9 mouse cellular contexts compared by ENCODE assay signal in genomic region chr14:115092952-115093351, GRCm38 (mm10). TPM values are rescaled to one million over a fixed set of nuclear protein-coding genes. Genes with fewer than 3 reads are reported as not detected.
DNase-seq lines count a peak whose midpoint lies in the region; ATAC-seq lines count a peak whose summit lies in the region.
"Had no signal": no experiment of that assay in that cellular context is flagged by ENCODE, and none has a peak within 500 bp of the region (broad histone marks: within the 10 kb centered on the region; RNA-seq: fewer than 3 reads in every experiment).

No protein-coding gene starts in this region.

- H3K9ac ChIP-seq in limb, embryonic 15.5 days = no peak overlapping the region
- no peak overlapping the region for H3K9ac ChIP-seq in stomach, embryonic 14.5 days (replicated peaks; ENCODE audit: low read depth, low read length)

- peak overlapping the region; percentile 91 for H3K4me3 ChIP-seq in megakaryocyte, embryonic 14.5 days (replicated peaks)
- peak overlapping the region; percentile 68 for H3K4me3 ChIP-seq in limb, embryonic 15.5 days
- H3K4me3 ChIP-seq in stomach, embryonic 14.5 days (ENCODE audit: low read depth, low read length) = peak overlapping the region; percentile 58

- no peaks in the 10 kb centered on the region; the same call in 1 of the 2 replicates for H3K9me3 ChIP-seq in megakaryocyte, embryonic 14.5 days
- H3K9me3 ChIP-seq in limb, embryonic 15.5 days = no peaks in the 10 kb centered on the region
- H3K9me3 ChIP-seq in stomach, embryonic 14.5 days (ENCODE audit: control insufficient read depth, low read depth, low read length) = no peaks in the 10 kb centered on the region

- peak; percentile 14 for DNase-seq in embryo, embryonic 9.5 days (ENCODE audit: extremely low spot score)
- no peak for DNase-seq in embryo, embryonic 10.5 days (ENCODE audit: low spot score)
- DNase-seq in right cerebral cortex, postnatal 10 days (ENCODE audit: low spot score in 2 of 2) = no peak
- no peak for DNase-seq in ovary, postnatal 36 days (ENCODE audit: low spot score)
- DNase-seq: cerebellum, postnatal 25 days had no signal

- H3K27ac ChIP-seq in limb, embryonic 15.5 days = no peak overlapping the region
- no peak overlapping the region for H3K27ac ChIP-seq in stomach, embryonic 14.5 days (ENCODE audit: low read length)

- 25% methylated on average over 6 of the region's 6 CpGs for WGBS in limb, embryonic 15.5 days
- WGBS in stomach, embryonic 14.5 days = 26% methylated on average over 6 of the region's 6 CpGs

- peaks cover 16% of the 10 kb centered on the region for H3K4me1 ChIP-seq in megakaryocyte, embryonic 14.5 days
- H3K4me1 ChIP-seq in limb, embryonic 15.5 days = peaks cover 10% of the 10 kb centered on the region
- H3K4me1 ChIP-seq in stomach, embryonic 14.5 days (ENCODE audit: control insufficient read depth, insufficient read depth, low read length) = no peaks in the 10 kb centered on the region

- no peak for ATAC-seq in megakaryocyte, adult 5-6 weeks (ENCODE audit: poor library complexity, severe bottlenecking)
- no peak for ATAC-seq in limb, embryonic 15.5 days (ENCODE audit: insufficient number of reproducible peaks, low FRiP score, low TSS enrichment, low read depth)
- ATAC-seq in stomach, embryonic 14.5 days (ENCODE audit: insufficient number of reproducible peaks, insufficient read depth, low FRiP score, low read depth) = no peak

- H3K4me2 ChIP-seq in limb, embryonic 15.5 days = peak overlapping the region; percentile 96
- peak overlapping the region; percentile 91 for H3K4me2 ChIP-seq in stomach, embryonic 14.5 days (replicated peaks; ENCODE audit: low read depth, low read length)

- H3K27me3 ChIP-seq in megakaryocyte, embryonic 14.5 days (replicated peaks) = peaks cover 40% of the 10 kb centered on the region
- H3K27me3 ChIP-seq in limb, embryonic 15.5 days = peaks cover 29% of the 10 kb centered on the region
- peaks cover 13% of the 10 kb centered on the region for H3K27me3 ChIP-seq in stomach, embryonic 14.5 days (ENCODE audit: control insufficient read depth, insufficient read depth, low read length)

- H3K36me3 ChIP-seq in megakaryocyte, embryonic 14.5 days (replicated peaks; ENCODE audit: low read length) = no peaks in the 10 kb centered on the region
- no peaks in the 10 kb centered on the region for H3K36me3 ChIP-seq in limb, embryonic 15.5 days
- no peaks in the 10 kb centered on the region for H3K36me3 ChIP-seq in stomach, embryonic 14.5 days (ENCODE audit: control insufficient read depth, insufficient read depth, low read length)

RNA-seq across cellular contexts. Expression of gene Gpc5, which starts 0.9 kb away (rescaled TPM):
- polyA plus RNA-seq in megakaryocyte, embryonic 14.5 days (2012; ENCODE audit: insufficient read depth, low replicate concordance) = not detected in 2 replicates
- not detected in 2 replicates for total RNA-seq in megakaryocyte, adult 5-6 weeks (2015)
- not detected in 2 replicates for total RNA-seq in megakaryocyte, adult 5-6 weeks (2017)
- 1.1 and 1.5 TPM in 2 replicates for polyA plus RNA-seq in limb, embryonic 15.5 days (2015; fragmentation: Nextera tagmentation; extraction: Ambion mirVana)
- polyA plus RNA-seq in stomach, embryonic 14.5 days (2014; fragmentation: Nextera tagmentation; extraction: Ambion mirVana) = 0.39 and 0.48 TPM in 2 replicates
